ENCODE assay signal across 8 mouse cellular contexts in genomic region chr10:12878661-12879312, GRCm38 (mm10). TPM values are rescaled to one million over a fixed set of nuclear protein-coding genes. Genes with fewer than 3 reads are reported as not detected.
DNase-seq lines count a peak whose midpoint lies in the region; ATAC-seq and TF ChIP-seq lines count a peak whose summit lies in the region.

No protein-coding gene starts in this region.

- H3K27me3 ChIP-seq in embryonic facial prominence, embryonic 15.5 days: no peaks in the 10 kb centered on the region
- no peaks in the 10 kb centered on the region for H3K27me3 ChIP-seq in midbrain, embryonic 15.5 days (replicated peaks)
- no peaks in the 10 kb centered on the region for H3K27me3 ChIP-seq in kidney, adult 2 months (replicated peaks; ENCODE audit: control insufficient read depth, insufficient read depth, low read length)

- H3K4me1 ChIP-seq in embryonic facial prominence, embryonic 15.5 days: peaks cover 6% of the 10 kb centered on the region; the same call in 1 of the 2 replicates
- peaks cover 4% of the 10 kb centered on the region; the same call in 1 of the 2 replicates for H3K4me1 ChIP-seq in midbrain, embryonic 15.5 days
- H3K4me1 ChIP-seq in kidney, adult 2 months (ENCODE audit: control insufficient read depth, insufficient read depth, low read length): no peaks in the 10 kb centered on the region

- TF ChIP-seq CTCF in kidney, adult 2 months (conservative IDR thresholded peaks at IDR 0.05; ENCODE audit: insufficient read depth, insufficient read length, low read depth, low read length): no peak
- no peak for TF ChIP-seq CTCF in layer of hippocampus, adult 2 months (conservative IDR thresholded peaks at IDR 0.05)

- no peaks in the 10 kb centered on the region for H3K36me3 ChIP-seq in embryonic facial prominence, embryonic 15.5 days
- H3K36me3 ChIP-seq in midbrain, embryonic 15.5 days (replicated peaks): no peaks in the 10 kb centered on the region
- no peaks in the 10 kb centered on the region for H3K36me3 ChIP-seq in kidney, adult 2 months (ENCODE audit: control insufficient read depth, insufficient read depth, low read length)

- 8% methylated on average over 14 of the region's 14 CpGs for WGBS in embryonic facial prominence, embryonic 15.5 days
- 6% methylated on average over 14 of the region's 14 CpGs for WGBS in midbrain, embryonic 15.5 days
- WGBS in kidney, adult 2 months: 51% methylated on average over 14 of the region's 14 CpGs

- H3K4me2 ChIP-seq in embryonic facial prominence, embryonic 15.5 days (replicated peaks): peak overlapping the region; percentile 37
- H3K4me2 ChIP-seq in midbrain, embryonic 15.5 days: peak overlapping the region; percentile 24

- H3K27ac ChIP-seq in embryonic facial prominence, embryonic 15.5 days (replicated peaks): no peak overlapping the region
- no peak overlapping the region for H3K27ac ChIP-seq in midbrain, embryonic 15.5 days
- H3K27ac ChIP-seq in kidney, adult 2 months (ENCODE audit: insufficient read depth, low read depth, low read length): no peak overlapping the region
- no peak overlapping the region for H3K27ac ChIP-seq in layer of hippocampus, adult 2 months

- H3K9ac ChIP-seq in embryonic facial prominence, embryonic 15.5 days: no peak overlapping the region
- no peak overlapping the region for H3K9ac ChIP-seq in midbrain, embryonic 15.5 days

- TF ChIP-seq POLR2A in kidney, adult 2 months (IDR thresholded peaks at IDR 0.05; ENCODE audit: low read depth, low read length): no peak

- H3K4me3 ChIP-seq in embryonic facial prominence, embryonic 15.5 days (replicated peaks): no peak overlapping the region
- no peak overlapping the region for H3K4me3 ChIP-seq in midbrain, embryonic 15.5 days
- no peak overlapping the region for H3K4me3 ChIP-seq in kidney, adult 2 months (ENCODE audit: insufficient read depth, low read depth, low read length)
- no peak overlapping the region for H3K4me3 ChIP-seq in layer of hippocampus, adult 2 months

- peak; percentile 18 to 26 for DNase-seq in kidney, postnatal 4 days
- no peak for DNase-seq in kidney, adult 8-10 months
- DNase-seq in heart, postnatal 10 days: peak; percentile 48 to 53
- DNase-seq in cerebellum, adult 18-20 months: no peak
- DNase-seq in kidney, adult 2 months: no peak
- no peak for DNase-seq in layer of hippocampus, adult 2 months (ENCODE audit: low spot score in 2 of 2)

- H3K9me3 ChIP-seq in embryonic facial prominence, embryonic 15.5 days (replicated peaks): no peaks in the 10 kb centered on the region
- H3K9me3 ChIP-seq in midbrain, embryonic 15.5 days: no peaks in the 10 kb centered on the region

- ATAC-seq in embryonic facial prominence, embryonic 15.5 days (ENCODE audit: insufficient number of reproducible peaks, low FRiP score, low TSS enrichment, low read depth): peak; percentile 76; the same call in 1 of the 2 replicates
- ATAC-seq in midbrain, embryonic 15.5 days (replicated peaks): 0 out of 2 replicates have a peak, but pooled peaks have one; percentile 33

- intact Hi-C loops in heart, postnatal 10 days (cut with DNase I): no loop called here

RNA-seq across cellular contexts. Expression of gene Utrn, which starts 9.6 kb away (rescaled TPM):
- 89.8 and 93.2 TPM in 2 replicates for polyA plus RNA-seq in embryonic facial prominence, embryonic 15.5 days (2015; fragmentation: Nextera tagmentation; extraction: Ambion mirVana)
- total RNA-seq in heart, postnatal 10 days (2021): 10 to 100 TPM; 77.6 to 80.3 TPM
- polyA plus RNA-seq in midbrain, embryonic 15.5 days (2015; fragmentation: Nextera tagmentation; extraction: Ambion mirVana): 19.7 and 21.1 TPM in 2 replicates
- 20.8 and 21.1 TPM in 2 replicates for polyA plus RNA-seq in kidney, adult 2 months (2012; rRNA removed)
- 10 to 100 TPM; 33.7 to 39.8 TPM for total RNA-seq in layer of hippocampus, adult 2 months (2021)

Comparison
In these comparisons a context has a peak if more than half of its experiments do, and no peak if none do; other contexts are left out.
1. DNase-seq: peak in kidney, postnatal 4 days (2 of 2) and heart, postnatal 10 days (2 of 2); none in kidney, adult 8-10 months (0 of 2), cerebellum, adult 18-20 months (0 of 2), kidney, adult 2 months (single experiment) and layer of hippocampus, adult 2 months (0 of 2).